Mouse (Mus musculus): ENCODE measurements around the gene Mmp9. TPM values are rescaled to one million over a fixed set of nuclear protein-coding genes. Genes with fewer than 3 reads are reported as not detected.
A peak's percentile ranks its signal among the peaks of the same experiment; 100 is the strongest.

Mmp9 gene
- total and polyA plus RNA-seq, 3 experiments, result 0.93 to 5.1 (median 0.99) TPM

GRCm38 (mm10) chr2:164916820-164917219 lies 23.8 kb upstream of the Mmp9 start:
- no peaks in the 10 kb centered on the region for H3K27me3 ChIP-seq (ENCODE audit: control insufficient read depth, insufficient read depth, low read length)
- H3K4me1 ChIP-seq (ENCODE audit: control insufficient read depth, insufficient read depth, low read length), result peaks cover 6% of the 10 kb centered on the region
- no peaks in the 10 kb centered on the region for H3K79me2 ChIP-seq (replicated peaks; ENCODE audit: control insufficient read depth, insufficient read depth, low read length)
- TF ChIP-seq CTCF (IDR thresholded peaks at IDR 0.05) (no peak), POLR2A (IDR thresholded peaks at IDR 0.05; ENCODE audit: insufficient read depth, low read depth, low read length) (no peak), EP300 (IDR thresholded peaks at IDR 0.05; ENCODE audit: insufficient read depth, low read depth, low read length) (no peak)
- intact Hi-C loops (cut with DNase I), result no loop called here
- no peak for DNase-seq
- no peak overlapping the region for H3K4me3 ChIP-seq
- 68% methylated on average over 5 of the region's 5 CpGs for WGBS
- no peak overlapping the region for H3K27ac ChIP-seq
- no peaks in the 10 kb centered on the region for H3K36me3 ChIP-seq (ENCODE audit: control insufficient read depth, insufficient read depth, low read length)
- no peak overlapping the region for H3K9ac ChIP-seq (ENCODE audit: low read depth, low read length)

- Histone ChIP-seq H3K4me1 (ENCODE audit: control insufficient read depth, insufficient read depth, low read length) (peaks cover 3% of the 10 kb centered on the region), H3K4me3 (no peak overlapping the region), H3K36me3 (ENCODE audit: control insufficient read depth, insufficient read depth, low read length) (no peaks in the 10 kb centered on the region), H3K79me2 (replicated peaks; ENCODE audit: control insufficient read depth, insufficient read depth, low read length) (no peaks in the 10 kb centered on the region), H3K27ac (no peak overlapping the region), H3K27me3 (ENCODE audit: control insufficient read depth, insufficient read depth, low read length) (no peaks in the 10 kb centered on the region), H3K9ac (ENCODE audit: low read depth, low read length) (no peak overlapping the region)
- 77% methylated on average over 10 of the region's 10 CpGs for WGBS
- DNase-seq, result no peak
- intact Hi-C loops (cut with DNase I), result no loop called here
- TF ChIP-seq EP300 (IDR thresholded peaks at IDR 0.05; ENCODE audit: insufficient read depth, low read depth, low read length), result no peak
- TF ChIP-seq CTCF (IDR thresholded peaks at IDR 0.05), result no peak
- no peak for TF ChIP-seq POLR2A (IDR thresholded peaks at IDR 0.05; ENCODE audit: insufficient read depth, low read depth, low read length)
These were observed 23.2 kb upstream of the Mmp9 start for GRCm38 (mm10) chr2:164917371-164917770.

- H3K4me1 ChIP-seq (ENCODE audit: control insufficient read depth, insufficient read depth, low read length), result peaks cover under 1% of the 10 kb centered on the region
- WGBS, result 72% methylated on average over 5 of the region's 5 CpGs
- H3K9ac ChIP-seq (ENCODE audit: low read depth, low read length), result no peak overlapping the region
- H3K36me3 ChIP-seq (ENCODE audit: control insufficient read depth, insufficient read depth, low read length), result no peaks in the 10 kb centered on the region
- no peaks in the 10 kb centered on the region for H3K79me2 ChIP-seq (replicated peaks; ENCODE audit: control insufficient read depth, insufficient read depth, low read length)
- DNase-seq, result no peak
- intact Hi-C loops (cut with DNase I), result no loop called here
- H3K27ac ChIP-seq, result no peak overlapping the region
- TF ChIP-seq EP300 (IDR thresholded peaks at IDR 0.05; ENCODE audit: insufficient read depth, low read depth, low read length) (no peak), POLR2A (IDR thresholded peaks at IDR 0.05; ENCODE audit: insufficient read depth, low read depth, low read length) (no peak), CTCF (IDR thresholded peaks at IDR 0.05) (peak; percentile 63)
- H3K4me3 ChIP-seq, result no peak overlapping the region
- no peaks in the 10 kb centered on the region for H3K27me3 ChIP-seq (ENCODE audit: control insufficient read depth, insufficient read depth, low read length)
These were observed 22.3 kb upstream of the Mmp9 start for GRCm38 (mm10) chr2:164918325-164918724.

GRCm38 (mm10) chr2:164921984-164922383 lies 18.6 kb upstream of the Mmp9 start:
- 68% methylated on average over 6 of the region's 7 CpGs for WGBS
- no peaks in the 10 kb centered on the region for H3K27me3 ChIP-seq (ENCODE audit: control insufficient read depth, insufficient read depth, low read length)
- DNase-seq, result no peak
- no peak overlapping the region for H3K4me3 ChIP-seq
- intact Hi-C loops (cut with DNase I), result no loop called here
- TF ChIP-seq CTCF (IDR thresholded peaks at IDR 0.05), result no peak
- TF ChIP-seq POLR2A (IDR thresholded peaks at IDR 0.05; ENCODE audit: insufficient read depth, low read depth, low read length), result no peak
- TF ChIP-seq EP300 (IDR thresholded peaks at IDR 0.05; ENCODE audit: insufficient read depth, low read depth, low read length), result no peak
- H3K27ac ChIP-seq, result no peak overlapping the region
- H3K36me3 ChIP-seq (ENCODE audit: control insufficient read depth, insufficient read depth, low read length), result no peaks in the 10 kb centered on the region
- no peaks in the 10 kb centered on the region for H3K79me2 ChIP-seq (replicated peaks; ENCODE audit: control insufficient read depth, insufficient read depth, low read length)
- no peak overlapping the region for H3K9ac ChIP-seq (ENCODE audit: low read depth, low read length)
- no peaks in the 10 kb centered on the region for H3K4me1 ChIP-seq (ENCODE audit: control insufficient read depth, insufficient read depth, low read length)

- intact Hi-C loops (cut with DNase I), result no loop called here
- Histone ChIP-seq H3K27ac (no peak overlapping the region), H3K9ac (ENCODE audit: low read depth, low read length) (no peak overlapping the region), H3K79me2 (replicated peaks; ENCODE audit: control insufficient read depth, insufficient read depth, low read length) (no peaks in the 10 kb centered on the region), H3K4me1 (ENCODE audit: control insufficient read depth, insufficient read depth, low read length) (no peaks in the 10 kb centered on the region), H3K27me3 (ENCODE audit: control insufficient read depth, insufficient read depth, low read length) (no peaks in the 10 kb centered on the region), H3K4me3 (no peak overlapping the region), H3K36me3 (ENCODE audit: control insufficient read depth, insufficient read depth, low read length) (no peaks in the 10 kb centered on the region)
- no peak for DNase-seq
- no peak for TF ChIP-seq CTCF (IDR thresholded peaks at IDR 0.05)
- no peak for TF ChIP-seq EP300 (IDR thresholded peaks at IDR 0.05; ENCODE audit: insufficient read depth, low read depth, low read length)
- TF ChIP-seq POLR2A (IDR thresholded peaks at IDR 0.05; ENCODE audit: insufficient read depth, low read depth, low read length), result no peak
- WGBS, result 78% methylated on average over 4 of the region's 4 CpGs
These were observed 17.3 kb upstream of the Mmp9 start for GRCm38 (mm10) chr2:164923291-164923690.

GRCm38 (mm10) chr2:164924100-164924857 lies 16.3 kb upstream of the Mmp9 start:
- Histone ChIP-seq H3K27ac (no peak overlapping the region), H3K27me3 (ENCODE audit: control insufficient read depth, insufficient read depth, low read length) (no peaks in the 10 kb centered on the region), H3K79me2 (replicated peaks; ENCODE audit: control insufficient read depth, insufficient read depth, low read length) (no peaks in the 10 kb centered on the region), H3K4me1 (ENCODE audit: control insufficient read depth, insufficient read depth, low read length) (no peaks in the 10 kb centered on the region), H3K9ac (ENCODE audit: low read depth, low read length) (no peak overlapping the region), H3K36me3 (ENCODE audit: control insufficient read depth, insufficient read depth, low read length) (no peaks in the 10 kb centered on the region), H3K4me3 (no peak overlapping the region)
- peak; percentile 88 to 93 for DNase-seq
- TF ChIP-seq EP300 (IDR thresholded peaks at IDR 0.05; ENCODE audit: insufficient read depth, low read depth, low read length), result peak; percentile 54; the same call in 1 of the 2 replicates
- no peak for TF ChIP-seq POLR2A (IDR thresholded peaks at IDR 0.05; ENCODE audit: insufficient read depth, low read depth, low read length)
- no peak; the same call in 1 of the 2 replicates for TF ChIP-seq CTCF (IDR thresholded peaks at IDR 0.05)
- 26% methylated on average over 11 of the region's 11 CpGs for WGBS
- intact Hi-C loops (cut with DNase I), result no loop called here
